Mouse (Mus musculus) CH12.LX (cell line): Measurements from ENCODE around the gene Acta1. TPM values are rescaled to one million over a fixed set of nuclear protein-coding genes. Genes with fewer than 3 reads are reported as not detected.

Experiments used
- DNase-seq: peaks from one replicate; pipeline ENCODE4 v3.0.0-alpha.2; 2013; ENCODE audit errors: extremely low read depth
- H3K27ac ChIP-seq: 2 replicates; pipeline ENCODE4 v1.5.1; 2012; ENCODE audit warnings: low read depth, mild to moderate bottlenecking, control low read depth, moderate library complexity; ENCODE audit not compliant: insufficient read depth
- H3K27me3 ChIP-seq: replicated peaks from 2 replicates; pipeline ENCODE3; 2012; ENCODE audit warnings: inconsistent platforms
- H3K36me3 ChIP-seq, 2 experiments: replicated peaks in 1 of 2; 2 replicates each; pipeline versions ENCODE3 to v1.6.1; 2012; ENCODE audit warnings: inconsistent platforms in 1 of 2, low read length in 1 of 2, mild to moderate bottlenecking in 1 of 2, mixed read lengths in 1 of 2, moderate library complexity in 1 of 2; ENCODE audit not compliant: control insufficient read depth in 1 of 2, insufficient read depth in 1 of 2
- H3K4me1 ChIP-seq, 2 experiments: 2 replicates each; pipeline ENCODE4 v1.6.1; 2012; ENCODE audit warnings: inconsistent platforms in 1 of 2, moderate library complexity in 1 of 2; ENCODE audit not compliant: insufficient read depth in 2 of 2, control insufficient read depth in 1 of 2
- H3K4me2 ChIP-seq: 2 replicates; pipeline ENCODE4 v1.6.1; 2012; ENCODE audit warnings: low read depth, mild to moderate bottlenecking, control low read depth; ENCODE audit not compliant: poor library complexity, insufficient read depth, severe bottlenecking
- H3K4me3 ChIP-seq, 3 experiments: fragments of 150-350 bp in 1 of 3; sonication (generic) in 1 of 3; replicated peaks in 1 of 3; 2 replicates each; pipeline versions ENCODE3 to v1.5.1; 2011 to 2012; ENCODE audit warnings: low read depth in 2 of 3, low read length in 2 of 3, mild to moderate bottlenecking in 2 of 3, moderate library complexity in 2 of 3, control low read depth in 1 of 3, improper control_type of control experiment in 1 of 3, inconsistent platforms in 1 of 3, mixed read lengths in 1 of 3; ENCODE audit not compliant: poor library complexity in 1 of 3
- H3K79me2 ChIP-seq: replicated peaks from 2 replicates; pipeline ENCODE4 v1.6.1; 2012; ENCODE audit warnings: mild to moderate bottlenecking, moderate library complexity; ENCODE audit not compliant: control insufficient read depth, poor library complexity, insufficient read depth, severe bottlenecking; ENCODE audit errors: extremely low read depth
- H3K9ac ChIP-seq: 2 replicates; pipeline ENCODE4 v1.6.1; 2012; ENCODE audit warnings: low read depth, mild to moderate bottlenecking, control low read depth, moderate library complexity; ENCODE audit not compliant: insufficient read depth
- H3K9me3 ChIP-seq: replicated peaks from 2 replicates; pipeline ENCODE3; 2012; ENCODE audit warnings: low read length, inconsistent platforms, mixed read lengths
- E2F4 ChIP-seq: IDR thresholded peaks from 2 replicates; pipeline ENCODE4 v1.6.1; 2011; ENCODE audit warnings: low read depth, low read length, improper control_type of control experiment; ENCODE audit not compliant: insufficient replicate concordance
- ELF1 ChIP-seq: IDR thresholded peaks from 2 replicates; pipeline ENCODE4 v1.6.1; 2014; ENCODE audit warnings: low read depth, mild to moderate bottlenecking, inconsistent platforms, low read length, improper control_type of control experiment
- EP300 ChIP-seq: IDR thresholded peaks from 2 replicates; pipeline ENCODE4 v1.6.1; 2011; ENCODE audit warnings: low read length, improper control_type of control experiment
- ETS1 ChIP-seq: conservative IDR thresholded peaks from 2 replicates; pipeline ENCODE4 v1.6.1; 2012; ENCODE audit warnings: low read depth, mild to moderate bottlenecking, inconsistent platforms, low read length, improper control_type of control experiment, moderate library complexity
- GABPA ChIP-seq: IDR thresholded peaks from 2 replicates; pipeline ENCODE4 v1.6.1; 2012; ENCODE audit warnings: low read depth, low read length, improper control_type of control experiment, inconsistent platforms; ENCODE audit not compliant: insufficient replicate concordance
- IRF4 ChIP-seq: IDR thresholded peaks from 2 replicates; pipeline ENCODE4 v1.6.1; 2014; ENCODE audit warnings: low read depth, mild to moderate bottlenecking, inconsistent platforms, low read length, improper control_type of control experiment
- JUN ChIP-seq: IDR thresholded peaks from 2 replicates; pipeline ENCODE4 v1.6.1; 2011; ENCODE audit warnings: low read depth, mild to moderate bottlenecking, low read length, improper control_type of control experiment, moderate library complexity; ENCODE audit not compliant: insufficient read depth
- KAT2A ChIP-seq: IDR thresholded peaks from 2 replicates; pipeline ENCODE4 v1.6.1; 2012; ENCODE audit warnings: low read length, improper control_type of control experiment, inconsistent platforms; ENCODE audit not compliant: insufficient replicate concordance
- MAFK ChIP-seq: IDR thresholded peaks from 2 replicates; pipeline ENCODE4 v1.6.1; 2011; ENCODE audit warnings: low read length, improper control_type of control experiment; ENCODE audit not compliant: insufficient replicate concordance
- MAX ChIP-seq: IDR thresholded peaks from 2 replicates; pipeline ENCODE4 v1.6.1; 2011; ENCODE audit warnings: low read length, improper control_type of control experiment
- MAZ ChIP-seq: IDR thresholded peaks from 2 replicates; pipeline ENCODE4 v1.6.1; 2012; ENCODE audit warnings: low read depth, mild to moderate bottlenecking, inconsistent platforms, low read length, improper control_type of control experiment, moderate library complexity
- MXI1 ChIP-seq: IDR thresholded peaks from 2 replicates; pipeline ENCODE4 v1.6.1; 2011; ENCODE audit warnings: mild to moderate bottlenecking, low read depth, low read length, improper control_type of control experiment
- NELFE ChIP-seq: IDR thresholded peaks from 2 replicates; pipeline ENCODE4 v1.6.1; 2011; ENCODE audit warnings: low read depth, low read length, improper control_type of control experiment
- NRF1 ChIP-seq: IDR thresholded peaks from 2 replicates; pipeline ENCODE4 v1.6.1; 2014; ENCODE audit warnings: low read depth, mild to moderate bottlenecking, inconsistent platforms, low read length, improper control_type of control experiment, moderate library complexity
- PAX5 ChIP-seq: IDR thresholded peaks from 2 replicates; pipeline ENCODE4 v1.6.1; 2012; ENCODE audit warnings: low read length, inconsistent platforms, mixed read lengths
- POLR2A ChIP-seq: IDR thresholded peaks from 2 replicates; pipeline ENCODE4 v1.6.1; 2011; ENCODE audit warnings: low read depth, mild to moderate bottlenecking, improper control_type of control experiment, low read length
- POLR2AphosphoS2 ChIP-seq: IDR thresholded peaks from 2 replicates; pipeline ENCODE4 v1.6.1; 2011; ENCODE audit warnings: low read depth, low read length, improper control_type of control experiment
- RAD21 ChIP-seq: IDR thresholded peaks from 2 replicates; pipeline ENCODE4 v1.6.1; 2011; ENCODE audit warnings: low read depth, mild to moderate bottlenecking, low read length, improper control_type of control experiment, moderate library complexity
- SIN3A ChIP-seq: IDR thresholded peaks from 2 replicates; pipeline ENCODE4 v1.6.1; 2012; ENCODE audit warnings: low read length, improper control_type of control experiment, inconsistent platforms
- TBP ChIP-seq: conservative IDR thresholded peaks from 2 replicates; pipeline ENCODE4 v1.6.1; 2011; ENCODE audit warnings: low read depth, low read length, improper control_type of control experiment
- TCF12 ChIP-seq: IDR thresholded peaks from 2 replicates; pipeline ENCODE4 v1.6.1; 2014; ENCODE audit warnings: low read depth, mild to moderate bottlenecking, inconsistent platforms, low read length, improper control_type of control experiment
- USF1 ChIP-seq: IDR thresholded peaks from 2 replicates; pipeline ENCODE4 v1.6.1; 2014; ENCODE audit warnings: low read depth, mild to moderate bottlenecking, inconsistent platforms, low read length, improper control_type of control experiment
- USF2 ChIP-seq: conservative IDR thresholded peaks from 2 replicates; pipeline ENCODE4 v1.6.1; 2011; ENCODE audit warnings: low read depth, low read length, improper control_type of control experiment
- ZNF384 ChIP-seq: IDR thresholded peaks from 2 replicates; pipeline ENCODE4 v1.6.1; 2012; ENCODE audit warnings: low read depth, low read length, improper control_type of control experiment, inconsistent platforms
- dilution Hi-C: fragments of 300-500 bp; cut with MboI; formaldehyde crosslinking; loops from 2 replicates; pipeline ENCODE4 v1.14.3; 2020; ENCODE audit warnings: low sequenced_read_pairs; ENCODE audit not compliant: extremely low pct_unique_long_range_greater_than_20kb, extremely low pct_ligation_motif_present
- in situ Hi-C: fragments of 300-500 bp; cut with MboI; formaldehyde crosslinking; loops from 3 replicates; pipeline ENCODE4 v1.14.3; 2019; ENCODE audit warnings: low sequenced_read_pairs, low pct_ligation_motif_present, low pct_unique_long_range_greater_than_20kb, mixed read lengths
- polyA plus RNA-seq: library from polyadenylated mRNA; unstranded; fragments of >175 nt; gene quantifications from 2 replicates; pipeline ENCODE4 v1.2.1, GENCODE M21; 2012; ENCODE audit warnings: low read depth; ENCODE audit not compliant: insufficient read length
- total RNA-seq, 2 experiments: library from RNA; depleted of rRNA; stranded (reverse); fragments of 300-350 nt in 1 of 2; fragments of >200 nt in 1 of 2; gene quantifications; 2 replicates each; pipeline ENCODE4 v1.2.3; 2012 to 2014

Gene Acta1
- total and polyA plus RNA-seq, 3 experiments = 0.27 TPM; not detected in 2

DNA sequence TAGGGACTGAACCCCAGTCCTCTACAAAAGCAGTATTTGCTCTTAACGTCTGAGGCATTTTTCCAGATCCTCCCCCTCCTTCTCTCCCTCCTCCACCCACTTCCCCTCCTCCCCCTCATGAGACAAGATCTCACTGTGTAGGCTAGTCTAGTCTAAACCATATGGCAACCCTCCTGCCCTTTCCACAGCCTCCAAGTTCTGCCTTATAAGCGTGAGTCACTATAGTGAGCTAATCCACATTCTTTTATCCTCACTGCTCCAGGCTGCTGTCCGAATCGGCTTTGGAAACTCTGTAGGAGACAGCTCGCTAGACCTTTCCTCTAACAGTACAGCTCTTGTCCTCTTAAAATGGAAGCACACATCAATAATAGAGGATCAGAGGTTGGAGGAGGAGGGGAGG, 27.6 kb downstream of the Acta1 start:
- in situ Hi-C loops = no loop called here
- H3K36me3 ChIP-seq = no peaks in the 10 kb centered on the region
- H3K4me3 ChIP-seq = no peak overlapping the region
- peaks cover 42% of the 10 kb centered on the region for H3K27me3 ChIP-seq
- no peak for DNase-seq
- no peak for TF ChIP-seq IRF4
- TF ChIP-seq JUN = no peak
- TF ChIP-seq TBP = no peak
- TF ChIP-seq MAZ = no peak
- no peak for TF ChIP-seq POLR2A
- no peak for TF ChIP-seq USF1
- TF ChIP-seq EP300 = no peak
- peaks cover 3% of the 10 kb centered on the region for H3K9me3 ChIP-seq
- no peak overlapping the region for H3K27ac ChIP-seq
- peaks cover 2% of the 10 kb centered on the region in 2 experiments; a peak in 1 of 4 replicates for H3K4me1 ChIP-seq
- dilution Hi-C loops = no loop called here
- H3K9ac ChIP-seq = no peak overlapping the region
- no peaks in the 10 kb centered on the region for H3K79me2 ChIP-seq
- H3K4me2 ChIP-seq = no peak overlapping the region

DNA sequence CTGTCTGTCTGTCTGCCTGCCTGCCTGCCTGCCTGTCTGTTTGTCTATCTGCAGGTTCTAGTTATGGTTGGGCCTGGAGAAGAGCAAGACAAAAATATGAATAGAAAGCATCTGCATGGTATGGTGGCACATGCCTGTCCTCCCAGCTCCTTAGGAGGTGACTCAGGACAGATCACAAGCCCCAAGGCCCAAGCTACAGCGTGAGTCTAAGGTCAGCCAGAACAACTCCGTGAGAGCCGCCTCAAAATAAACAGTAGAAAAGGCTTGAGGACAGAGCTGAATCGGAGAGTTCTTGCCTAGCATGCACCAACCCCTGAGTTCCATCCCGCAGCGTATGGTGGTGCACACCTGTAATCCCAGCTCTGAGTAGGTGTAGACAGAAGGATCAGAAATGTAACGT, 28.8 kb downstream of the Acta1 start:
- Histone ChIP-seq H3K27ac (no peak overlapping the region), H3K9ac (no peak overlapping the region), H3K9me3 (peaks cover 3% of the 10 kb centered on the region), H3K36me3 (no peaks in the 10 kb centered on the region), H3K27me3 (peaks cover 50% of the 10 kb centered on the region), H3K79me2 (no peaks in the 10 kb centered on the region), H3K4me2 (no peak overlapping the region)
- no peak for DNase-seq
- dilution Hi-C loops = no loop called here
- TF ChIP-seq KAT2A (no peak), USF2 (no peak), RAD21 (no peak), USF1 (no peak), NELFE (no peak), ELF1 (no peak), NRF1 (no peak), ZNF384 (no peak), MXI1 (no peak), TCF12 (no peak), ETS1 (no peak), SIN3A (no peak), POLR2AphosphoS2 (no peak), MAX (no peak), JUN (no peak), PAX5 (no peak), GABPA (no peak), MAFK (no peak), E2F4 (no peak)
- TF ChIP-seq, all 38 proteins: peak for 0
- Histone ChIP-seq H3K4me1 (0 out of 4 replicates have a peak, but pooled peaks cover 0 to 2% of the 10 kb centered on the region in 2 experiments), H3K4me3 (no peak overlapping the region)
- in situ Hi-C loops = no loop called here
